Mouse (Mus musculus) sigmoid colon, adult 10 weeks (tissue): Measurements from ENCODE around the gene Rassf2. TPM values are rescaled to one million over a fixed set of nuclear protein-coding genes. Genes with fewer than 3 reads are reported as not detected.

ENCODE experiments used
- polyA plus RNA-seq: library from polyadenylated mRNA; stranded (reverse); fragments of 350-450 nt; fragmentation: Illumina TruSeq; extraction: RNeasy Lipid Tissue Mini Kit (QIAGEN cat#74804); gene quantifications from one replicate; pipeline ENCODE4 v1.2.3, GENCODE M21; 2014; ENCODE audit warnings: low read depth, low replicate concordance

Gene Rassf2
- polyA plus RNA-seq = 5.6 TPM

GRCm38 (mm10) chr2:132029646-132030417, at the start of gene Rassf2:
Gene Rassf2, minus strand, starts transcription at chr2:132030258.

DNA sequence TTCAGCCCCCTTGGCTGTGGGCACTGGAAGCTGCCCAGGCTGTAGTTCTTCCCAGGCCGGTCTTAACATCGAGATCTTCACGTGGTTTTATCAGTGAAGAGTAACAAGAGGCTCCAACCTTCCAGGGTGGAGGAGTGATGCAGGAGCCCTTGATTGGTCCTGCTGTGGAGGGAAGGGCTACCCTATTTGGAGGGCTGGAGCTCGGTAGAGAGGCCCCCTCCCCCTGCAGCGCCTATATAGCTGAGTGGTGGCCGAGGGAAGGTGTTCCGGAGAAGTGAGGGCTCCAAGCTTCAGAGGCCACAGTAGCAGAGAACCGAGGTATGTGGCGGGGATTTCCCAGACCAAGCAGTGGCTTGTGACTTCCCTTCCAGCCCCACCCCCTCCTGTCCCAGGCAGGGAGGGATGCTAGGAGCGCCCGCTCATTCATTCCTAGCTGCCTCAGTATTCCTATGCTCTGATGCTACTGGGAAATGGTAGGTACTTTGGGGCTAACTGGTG, 79.4 kb downstream of the Rassf2 start, which contains the start of gene Prnd:
Prnd (plus strand) TSS at position 264 of the 498 bp plus-strand sequence.

Other genes with a start within 250 kb of the Rassf2 start
- 0.32 TPM for gene Erv3, start 170.5 kb downstream of the Rassf2 start, polyA plus RNA-seq
- 205 TPM for gene Prnp, start 120.3 kb downstream of the Rassf2 start, polyA plus RNA-seq
- gene Prn, start 120.3 kb downstream of the Rassf2 start, polyA plus RNA-seq = not detected
- gene Prnd, start 79.4 kb downstream of the Rassf2 start, polyA plus RNA-seq = 0.38 TPM
- gene Slc23a2, start 114.8 kb upstream of the Rassf2 start, polyA plus RNA-seq = 43.1 TPM
- gene Tmem230, start 217.5 kb upstream of the Rassf2 start, polyA plus RNA-seq = 77.9 TPM
- 258 TPM for gene Pcna, start 223.1 kb upstream of the Rassf2 start, polyA plus RNA-seq
- 23.0 TPM for gene Cds2, start 232.9 kb upstream of the Rassf2 start, polyA plus RNA-seq